Mouse (Mus musculus) lung, postnatal 0 days (tissue): Measurements from ENCODE around the gene Hist1h2bj.

ENCODE experiments used
- CTCF ChIP-seq: IDR thresholded peaks from 2 replicates; pipeline ENCODE4 v1.5.1; 2016; ENCODE audit warnings: antibody characterized with exemption, mild to moderate bottlenecking
- EP300 ChIP-seq: IDR thresholded peaks from 2 replicates; pipeline ENCODE4 v1.6.1; 2016; ENCODE audit warnings: antibody characterized with exemption, mild to moderate bottlenecking, control low read depth

GRCm38 (mm10) chr13:21996101-21996839 lies 46.7 kb upstream of the Hist1h2bj start:
- TF ChIP-seq CTCF (no peak), EP300 (no peak)
